Mouse (Mus musculus) mouse embryonic stem cell (cell line): Measurements from ENCODE around the gene S1pr2.

Experiments used
- in situ Hi-C, 2 experiments: fragments of 300-500 bp; cut with MboI; formaldehyde crosslinking; loops; 1 replicate in 1 of 2; 3 replicates in 1 of 2; pipeline ENCODE4 v1.14.3; 2019 to 2020; ENCODE audit warnings: low sequenced_read_pairs in 2 of 2, low pct_unique_long_range_greater_than_20kb in 1 of 2, mixed read lengths in 1 of 2; ENCODE audit not compliant: unreplicated experiment in 1 of 2

Gene S1pr2

GRCm38 (mm10) chr9:20944697-20945370, 31.7 kb downstream of the S1pr2 start:
- in situ Hi-C loops, result loop anchor here in 1 of 2 experiments (5.0 kb wide), 1 partner anchor 57 kb away; the partner anchor contains the start of gene Mrpl4

- in situ Hi-C loops, result no loop called here
Observed at GRCm38 (mm10) chr9:20943911-20944310, 32.7 kb downstream of the S1pr2 start.

GRCm38 (mm10) chr9:20943396-20943795, 33.2 kb downstream of the S1pr2 start:
- in situ Hi-C loops, result no loop called here

GRCm38 (mm10) chr9:20923258-20923657, 53.3 kb downstream of the S1pr2 start:
- in situ Hi-C loops, result no loop called here

- in situ Hi-C loops, result no loop called here
Observed at GRCm38 (mm10) chr9:20916160-20916559, 60.4 kb downstream of the S1pr2 start.
